Comparison of ENCODE assay signal across 11 mouse cellular contexts in genomic region chr14:25466361-25466760, GRCm38 (mm10). TPM values are rescaled to one million over a fixed set of nuclear protein-coding genes. Genes with fewer than 3 reads are reported as not detected.
DNase-seq lines count a peak whose midpoint lies in the region; ATAC-seq and TF ChIP-seq lines count a peak whose summit lies in the region.
"Had no signal": no experiment of that assay in that cellular context is flagged by ENCODE, and none has a peak within 500 bp of the region (broad histone marks: within the 10 kb centered on the region; RNA-seq: fewer than 3 reads in every experiment).

No protein-coding gene starts in this region.

- peaks cover 88% of the 10 kb centered on the region for H3K4me1 ChIP-seq in hindbrain, postnatal 0 days (ENCODE audit: insufficient read depth, low read length)
- peaks cover 96% of the 10 kb centered on the region for H3K4me1 ChIP-seq in hindbrain, embryonic 14.5 days (replicated peaks; ENCODE audit: control insufficient read depth, insufficient read depth, low read length)
- peaks cover 96% of the 10 kb centered on the region for H3K4me1 ChIP-seq in megakaryocyte, embryonic 14.5 days

- H3K9ac ChIP-seq in hindbrain, postnatal 0 days (replicated peaks; ENCODE audit: low read length), result no peak overlapping the region
- no peak overlapping the region for H3K9ac ChIP-seq in hindbrain, embryonic 14.5 days
- H3K9ac ChIP-seq: embryonic facial prominence, embryonic 15.5 days had no signal

- H3K9me3 ChIP-seq in hindbrain, postnatal 0 days (ENCODE audit: low read length), result no peaks in the 10 kb centered on the region
- H3K9me3 ChIP-seq in hindbrain, embryonic 14.5 days (ENCODE audit: control insufficient read depth, low read length), result no peaks in the 10 kb centered on the region
- H3K9me3 ChIP-seq in megakaryocyte, embryonic 14.5 days, result no peaks in the 10 kb centered on the region
- H3K9me3 ChIP-seq: embryonic facial prominence, embryonic 15.5 days had no signal

- H3K4me2 ChIP-seq in hindbrain, postnatal 0 days (ENCODE audit: low read depth, low read length), result peak overlapping the region; percentile 18; the same call in 1 of the 2 replicates
- no peak overlapping the region for H3K4me2 ChIP-seq in hindbrain, embryonic 14.5 days (replicated peaks)
- H3K4me2 ChIP-seq: embryonic facial prominence, embryonic 15.5 days had no signal

- 44% methylated on average over 4 of the region's 4 CpGs for WGBS in hindbrain, postnatal 0 days
- 63% methylated on average over 4 of the region's 4 CpGs for WGBS in hindbrain, embryonic 14.5 days

- no peak overlapping the region for H3K27ac ChIP-seq in hindbrain, postnatal 0 days
- H3K27ac ChIP-seq in hindbrain, embryonic 14.5 days, result no peak overlapping the region
- no peak overlapping the region for H3K27ac ChIP-seq in left cerebral cortex, adult 2 months
- H3K27ac ChIP-seq: embryonic facial prominence, embryonic 15.5 days had no signal

- no peak overlapping the region for H3K4me3 ChIP-seq in hindbrain, postnatal 0 days (ENCODE audit: low read length)
- H3K4me3 ChIP-seq in hindbrain, embryonic 14.5 days (replicated peaks; ENCODE audit: low read length), result no peak overlapping the region
- H3K4me3 ChIP-seq in megakaryocyte, embryonic 14.5 days (replicated peaks), result peak overlapping the region; percentile 10
- no peak overlapping the region for H3K4me3 ChIP-seq in left cerebral cortex, adult 2 months
- H3K4me3 ChIP-seq: embryonic facial prominence, embryonic 15.5 days had no signal

- intact Hi-C loops in left cerebral cortex, adult 2 months (cut with DNase I), result no loop called here
- intact Hi-C loops in gastrocnemius, postnatal 14 days (cut with DNase I; ENCODE audit: low total_unique reads), result loop anchor here (10.0 kb wide), 1 partner anchor 48 kb away; no protein-coding TSS in a partner anchor

- no peak for ATAC-seq in hindbrain, postnatal 0 days
- no peak for ATAC-seq in hindbrain, embryonic 14.5 days (ENCODE audit: low FRiP score)

- H3K36me3 ChIP-seq in hindbrain, postnatal 0 days (ENCODE audit: insufficient read depth, low read length), result no peaks in the 10 kb centered on the region
- H3K36me3 ChIP-seq in hindbrain, embryonic 14.5 days (replicated peaks; ENCODE audit: control insufficient read depth, insufficient read depth), result no peaks in the 10 kb centered on the region
- peaks cover 10% of the 10 kb centered on the region for H3K36me3 ChIP-seq in megakaryocyte, embryonic 14.5 days (replicated peaks; ENCODE audit: low read length)
- H3K36me3 ChIP-seq: embryonic facial prominence, embryonic 15.5 days had no signal

- no peak for TF ChIP-seq CTCF in hindbrain, postnatal 0 days (IDR thresholded peaks at IDR 0.05; ENCODE audit: low read depth)
- TF ChIP-seq CTCF in left cerebral cortex, adult 2 months (IDR thresholded peaks at IDR 0.05), result no peak

- H3K27me3 ChIP-seq in hindbrain, postnatal 0 days (ENCODE audit: insufficient read depth, low read length), result no peaks in the 10 kb centered on the region
- no peaks in the 10 kb centered on the region for H3K27me3 ChIP-seq in hindbrain, embryonic 14.5 days (ENCODE audit: control insufficient read depth, insufficient read depth, low read length)
- no peaks in the 10 kb centered on the region for H3K27me3 ChIP-seq in megakaryocyte, embryonic 14.5 days (replicated peaks)
- H3K27me3 ChIP-seq: embryonic facial prominence, embryonic 15.5 days had no signal

- no peak for DNase-seq in hindbrain, postnatal 0 days (ENCODE audit: low spot score)
- DNase-seq in hindbrain, embryonic 14.5 days (ENCODE audit: low spot score), result no peak
- peak; percentile 31 for DNase-seq in cerebellum, adult 8-10 months
- DNase-seq in kidney, adult 18-20 months, result peak; percentile 77
- DNase-seq in left cerebral cortex, adult 2 months (ENCODE audit: extremely low spot score in 1 of 2, low spot score in 2 of 2), result no peak
- no peak for DNase-seq in gastrocnemius, postnatal 14 days
- DNase-seq in right cerebral cortex, postnatal 25 days, result no peak
- DNase-seq: layer of hippocampus, postnatal 36 days; retina, postnatal 1 day had no signal

RNA-seq across cellular contexts. Expression of gene Zmiz1, which starts 7.4 kb away (rescaled TPM):
- 129 and 135 TPM in 2 replicates for total RNA-seq in hindbrain, postnatal 0 days (2014; rRNA removed)
- polyA plus RNA-seq in hindbrain, postnatal 0 days (2015; fragmentation: Nextera tagmentation; extraction: Ambion mirVana), result 41.9 and 50.6 TPM in 2 replicates
- polyA plus RNA-seq in hindbrain, embryonic 14.5 days (2014; fragmentation: Nextera tagmentation; extraction: Ambion mirVana), result 70.0 and 70.6 TPM in 2 replicates
- 18.1 and 54.1 TPM in 2 replicates for polyA plus RNA-seq in megakaryocyte, embryonic 14.5 days (2012; ENCODE audit: insufficient read depth, low replicate concordance)
- total RNA-seq in left cerebral cortex, adult 2 months (2021), result 100 to 1,000 TPM; 106 to 107 TPM
- total RNA-seq in gastrocnemius, postnatal 14 days (2021), result 10 to 100 TPM; 30.3 to 36.0 TPM

Comparison
In these comparisons a context has a peak if more than half of its experiments do, and no peak if none do; other contexts are left out.
1. DNase-seq: peak in cerebellum, adult 8-10 months (single experiment) and kidney, adult 18-20 months (single experiment); none in hindbrain, postnatal 0 days (single experiment), hindbrain, embryonic 14.5 days (single experiment), left cerebral cortex, adult 2 months (0 of 2), gastrocnemius, postnatal 14 days (single experiment) and right cerebral cortex, postnatal 25 days (single experiment).